Mouse (Mus musculus) ES-Bruce4 (cell line): ENCODE data around the gene Cgref1. TPM values are rescaled to one million over a fixed set of nuclear protein-coding genes. Genes with fewer than 3 reads are reported as not detected.

Experiments
- H3K27ac ChIP-seq: 2 replicates; pipeline ENCODE4 v1.5.1; 2012; ENCODE audit warnings: low read length, inconsistent platforms; ENCODE audit not compliant: insufficient read depth
- H3K27me3 ChIP-seq: 2 replicates; pipeline ENCODE4 v1.6.1; 2012; ENCODE audit warnings: mild to moderate bottlenecking, low read length, inconsistent platforms; ENCODE audit not compliant: control insufficient read depth, poor library complexity, insufficient read depth, severe bottlenecking
- H3K36me3 ChIP-seq: 2 replicates; pipeline ENCODE4 v1.6.1; 2012; ENCODE audit warnings: inconsistent platforms, mild to moderate bottlenecking, low read length, moderate library complexity; ENCODE audit not compliant: control insufficient read depth, poor library complexity, insufficient read depth, severe bottlenecking
- H3K4me1 ChIP-seq: one replicate; pipeline ENCODE4 v1.8.1; 2011; ENCODE audit warnings: low read length; ENCODE audit not compliant: control insufficient read depth, insufficient read depth
- H3K4me3 ChIP-seq: 2 replicates; pipeline ENCODE4 v1.5.1; 2011; ENCODE audit warnings: low read depth, mild to moderate bottlenecking, low read length
- H3K9ac ChIP-seq: 2 replicates; pipeline ENCODE4 v1.6.1; 2012; ENCODE audit warnings: low read depth, mild to moderate bottlenecking, inconsistent platforms; ENCODE audit not compliant: poor library complexity, severe bottlenecking
- H3K9me3 ChIP-seq: replicated peaks from 2 replicates; pipeline ENCODE4 v1.6.1; 2012; ENCODE audit warnings: mild to moderate bottlenecking, low read length, inconsistent platforms; ENCODE audit not compliant: control insufficient read depth, poor library complexity, insufficient read depth, severe bottlenecking
- CTCF ChIP-seq: IDR thresholded peaks from one replicate; pipeline ENCODE4 v1.8.1; 2011; ENCODE audit warnings: low read depth, low read length
- EP300 ChIP-seq: IDR thresholded peaks from 2 replicates; pipeline ENCODE4 v1.6.1; 2011; ENCODE audit warnings: low read depth, low read length; ENCODE audit not compliant: insufficient read depth
- POLR2A ChIP-seq: IDR thresholded peaks from one replicate; pipeline ENCODE4 v1.8.1; 2011; ENCODE audit warnings: low read length; ENCODE audit not compliant: insufficient read depth
- polyA plus RNA-seq: library from polyadenylated mRNA; stranded (reverse); fragments of >200 nt; gene quantifications from 2 replicates; pipeline ENCODE4 v1.2.4, GENCODE M21; 2011; ENCODE audit warnings: low read depth; ENCODE audit not compliant: missing spikeins, insufficient read depth, insufficient read length

Gene Cgref1
- polyA plus RNA-seq, 1 experiment = 26.3 TPM

DNA sequence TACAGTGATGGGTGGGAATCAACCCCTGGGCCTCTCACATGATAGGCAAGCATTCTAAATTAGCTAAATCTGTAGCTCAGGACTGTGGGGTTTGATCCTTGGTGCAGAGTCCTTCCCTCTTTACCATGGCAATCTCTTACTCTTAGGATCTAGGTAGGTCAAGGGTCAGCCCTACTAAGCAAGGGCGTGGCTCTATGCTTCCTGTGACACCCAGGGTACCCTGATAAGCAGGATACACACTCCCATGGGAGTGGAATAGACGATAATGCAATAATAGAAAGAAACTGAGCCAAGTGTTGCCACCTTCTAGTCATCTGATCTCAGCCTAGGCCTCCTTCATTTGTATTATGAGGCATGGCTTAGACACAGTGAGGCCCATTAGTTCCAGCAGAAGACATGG is 24.0 kb upstream of the Cgref1 start:
- Histone ChIP-seq H3K9me3 (no peaks in the 10 kb centered on the region), H3K4me1 (no peaks in the 10 kb centered on the region), H3K27me3 (no peaks in the 10 kb centered on the region), H3K4me3 (no peak overlapping the region), H3K9ac (no peak overlapping the region), H3K36me3 (no peaks in the 10 kb centered on the region), H3K27ac (no peak overlapping the region)
- TF ChIP-seq POLR2A (no peak), EP300 (no peak), CTCF (no peak)

DNA sequence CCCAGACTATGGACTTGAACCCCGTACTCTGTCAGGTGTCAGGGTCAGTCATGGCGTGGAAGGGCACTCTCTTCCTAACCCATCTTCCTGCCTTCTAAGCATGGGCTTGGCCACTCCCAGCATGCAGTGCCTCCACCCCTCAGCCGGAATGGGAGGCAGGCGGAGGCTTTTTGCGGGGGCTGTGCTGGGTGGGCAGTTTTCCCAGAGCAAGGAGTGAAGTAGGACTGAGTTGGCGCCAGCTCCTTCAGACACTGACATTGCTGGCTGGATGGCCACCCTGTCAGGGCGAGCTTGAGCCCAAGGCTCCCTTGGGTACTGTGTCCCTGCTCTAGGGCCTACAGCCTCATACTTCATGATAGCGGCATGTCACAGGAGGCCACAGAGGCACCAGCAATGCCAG is 23.0 kb upstream of the Cgref1 start, which contains the start of gene Tcf23:
Tcf23 (plus strand) TSS at position 247 of the 400 bp plus-strand sequence.
- no peak within 1 kb of the TSS for H3K27ac ChIP-seq
- no peak within 1 kb of the TSS for H3K4me3 ChIP-seq
- no peak within 1 kb of the TSS for H3K9ac ChIP-seq
- TF ChIP-seq EP300 (no peak), CTCF (no peak), POLR2A (no peak)
- H3K27me3 ChIP-seq = no peaks in the 10 kb centered on the region
- H3K9me3 ChIP-seq = no peaks in the 10 kb centered on the region
- H3K4me1 ChIP-seq = no peaks in the 10 kb centered on the region
- H3K36me3 ChIP-seq = no peaks in the 10 kb centered on the region

- Histone ChIP-seq H3K4me1 (no peaks in the 10 kb centered on the region), H3K27ac (no peak overlapping the region), H3K27me3 (no peaks in the 10 kb centered on the region), H3K36me3 (no peaks in the 10 kb centered on the region), H3K9me3 (no peaks in the 10 kb centered on the region), H3K9ac (no peak overlapping the region), H3K4me3 (no peak overlapping the region)
- TF ChIP-seq POLR2A (no peak), EP300 (no peak), CTCF (no peak)
These were observed 20.8 kb upstream of the Cgref1 start for GRCm38 (mm10) chr5:30966189-30966588.

DNA sequence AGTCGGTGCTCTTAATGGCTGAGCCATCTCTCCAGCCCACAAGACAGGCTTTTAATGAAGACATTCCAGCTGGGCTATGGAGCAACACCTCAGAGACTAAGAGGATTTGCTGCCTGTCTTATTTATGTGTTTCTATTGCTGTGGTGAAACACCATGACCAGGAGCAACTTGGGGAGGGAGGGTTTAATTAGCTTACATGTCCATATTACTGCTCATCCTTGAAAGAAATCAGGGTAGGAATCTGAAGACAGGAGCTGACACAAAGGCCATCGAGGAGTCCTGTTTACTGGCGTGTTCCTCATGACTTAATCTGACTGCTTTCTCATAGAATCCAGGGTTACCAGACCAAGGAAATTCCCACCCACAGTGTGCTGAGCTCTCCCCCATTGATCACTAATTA is 18.5 kb upstream of the Cgref1 start:
- TF ChIP-seq EP300 = no peak
- TF ChIP-seq CTCF = no peak
- Histone ChIP-seq H3K9ac (no peak overlapping the region), H3K27ac (no peak overlapping the region), H3K4me3 (no peak overlapping the region), H3K27me3 (no peaks in the 10 kb centered on the region), H3K36me3 (no peaks in the 10 kb centered on the region; the same call in 1 of the 2 replicates), H3K4me1 (no peaks in the 10 kb centered on the region), H3K9me3 (no peaks in the 10 kb centered on the region)

- no peak overlapping the region for H3K4me3 ChIP-seq
- H3K27me3 ChIP-seq = no peaks in the 10 kb centered on the region
- H3K4me1 ChIP-seq = no peaks in the 10 kb centered on the region
- no peak for TF ChIP-seq CTCF
- TF ChIP-seq POLR2A = no peak
- TF ChIP-seq EP300 = no peak
- no peaks in the 10 kb centered on the region for H3K9me3 ChIP-seq
- no peak overlapping the region for H3K27ac ChIP-seq
- peaks cover 10% of the 10 kb centered on the region; the same call in 1 of the 2 replicates for H3K36me3 ChIP-seq
- H3K9ac ChIP-seq = no peak overlapping the region
These were observed 16.4 kb upstream of the Cgref1 start for GRCm38 (mm10) chr5:30961545-30962505.

- TF ChIP-seq EP300 (no peak), POLR2A (no peak), CTCF (no peak)
- Histone ChIP-seq H3K9me3 (no peaks in the 10 kb centered on the region), H3K36me3 (peaks cover 13% of the 10 kb centered on the region), H3K4me1 (no peaks in the 10 kb centered on the region), H3K4me3 (no peak overlapping the region), H3K27me3 (no peaks in the 10 kb centered on the region), H3K27ac (no peak overlapping the region), H3K9ac (peak overlapping the region; percentile 62; the same call in 1 of the 2 replicates)
These were observed 15.4 kb upstream of the Cgref1 start for GRCm38 (mm10) chr5:30960814-30961213.
